Mouse (Mus musculus) ES-E14 (cell line): Measurements from ENCODE around the gene Usp20.

Experiments
- MAFK ChIP-seq: IDR thresholded peaks from 2 replicates; pipeline ENCODE4 v1.6.1; 2014; ENCODE audit warnings: mild to moderate bottlenecking, low read depth, low read length, inconsistent platforms; ENCODE audit not compliant: insufficient read depth
- ZC3H11A ChIP-seq: IDR thresholded peaks from 2 replicates; pipeline ENCODE4 v1.6.1; 2012; ENCODE audit warnings: low read depth, mild to moderate bottlenecking, inconsistent platforms, low read length, borderline replicate concordance
- ZNF384 ChIP-seq: IDR thresholded peaks from 2 replicates; pipeline ENCODE4 v1.6.1; 2012; ENCODE audit warnings: low read depth, low read length, inconsistent platforms

GRCm38 (mm10) chr2:31041386-31041785, 59.3 kb downstream of the Usp20 start:
- TF ChIP-seq ZC3H11A (no peak), MAFK (no peak), ZNF384 (no peak)
